Mouse (Mus musculus) spleen, adult 2 months (tissue): Measurements from ENCODE around the gene Sec14l5.

ENCODE experiments used
- CTCF ChIP-seq: fragments of 200-500 bp; IDR thresholded peaks from 2 replicates; pipeline ENCODE4 v1.5.1; 2011; ENCODE audit warnings: mild to moderate bottlenecking, inconsistent platforms; ENCODE audit not compliant: insufficient read depth, insufficient read length, insufficient replicate concordance; ENCODE audit errors: extremely low read depth
- POLR2A ChIP-seq: fragments of 200-500 bp; IDR thresholded peaks from 2 replicates; pipeline ENCODE4 v1.6.1; 2011; ENCODE audit warnings: low read depth, low read length, inconsistent platforms

DNA sequence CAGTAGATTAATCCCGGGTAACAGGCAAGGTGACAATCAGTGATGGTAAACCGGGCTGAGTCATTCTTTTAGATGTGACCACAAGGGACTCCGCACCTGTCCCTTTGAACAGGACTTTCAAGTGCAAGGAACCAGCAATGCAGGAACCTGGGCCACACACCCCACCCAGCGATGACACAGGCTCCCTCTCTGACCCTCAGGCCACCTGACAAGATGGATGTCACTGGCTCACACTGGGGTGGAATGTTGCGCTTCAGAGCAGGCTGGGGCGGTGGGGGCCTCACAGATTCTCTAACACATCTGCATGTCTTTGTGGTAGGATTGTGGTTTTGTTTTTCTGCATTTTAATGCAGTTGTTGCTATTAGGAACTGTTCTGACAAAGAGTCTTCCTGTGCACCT lies 23.4 kb upstream of the Sec14l5 start:
- TF ChIP-seq CTCF (no peak), POLR2A (no peak)
